Mouse (Mus musculus): ENCODE results near the gene Sh3bp5. TPM values are rescaled to one million over a fixed set of nuclear protein-coding genes. Genes with fewer than 3 reads are reported as not detected.

Sh3bp5 gene
- polyA plus RNA-seq, 1 experiment, result 37.0 TPM

GRCm38 (mm10) chr14:31410123-31410724, 25.7 kb downstream of the Sh3bp5 start:
- DNase-seq (ENCODE audit: low spot score), result no peak

- no peak for DNase-seq (ENCODE audit: low spot score)
Observed at GRCm38 (mm10) chr14:31408666-31409065, 27.2 kb downstream of the Sh3bp5 start.

DNA sequence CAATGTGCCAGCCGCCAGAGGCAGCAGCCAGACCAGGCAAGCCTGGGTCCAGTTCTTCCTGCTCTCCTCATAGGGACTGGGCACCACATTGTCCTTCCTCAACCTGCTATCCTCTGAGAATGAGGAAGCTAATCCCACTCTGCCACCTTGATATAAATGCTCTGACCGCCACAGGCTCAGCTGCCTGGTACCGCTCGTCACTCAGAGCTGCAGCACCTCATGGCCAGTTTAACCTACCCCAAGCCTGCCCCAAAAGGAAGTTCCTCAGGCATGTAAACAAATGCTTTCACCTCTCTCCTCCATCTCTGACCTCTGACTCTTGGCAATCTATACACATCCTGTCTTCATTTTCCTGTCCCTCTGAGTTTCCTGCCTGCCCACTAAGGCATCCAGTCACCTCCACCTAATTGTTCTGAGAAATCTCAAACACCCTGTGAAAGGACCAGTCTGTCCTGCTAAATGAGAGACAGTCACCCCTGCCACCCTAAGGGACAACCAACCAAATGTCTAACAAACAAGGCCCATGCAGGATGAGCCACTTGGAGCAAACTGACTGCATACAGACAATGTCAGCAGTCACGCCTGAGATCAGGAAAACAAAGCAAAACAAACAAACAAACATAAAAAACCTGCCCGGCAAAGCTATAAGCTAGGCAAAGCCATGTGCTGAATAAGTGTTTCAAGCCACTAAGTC, 27.8 kb downstream of the Sh3bp5 start:
- DNase-seq (ENCODE audit: low spot score), result no peak

- no peak for DNase-seq (ENCODE audit: low spot score)
Observed at GRCm38 (mm10) chr14:31407208-31407607, 28.7 kb downstream of the Sh3bp5 start.

DNA sequence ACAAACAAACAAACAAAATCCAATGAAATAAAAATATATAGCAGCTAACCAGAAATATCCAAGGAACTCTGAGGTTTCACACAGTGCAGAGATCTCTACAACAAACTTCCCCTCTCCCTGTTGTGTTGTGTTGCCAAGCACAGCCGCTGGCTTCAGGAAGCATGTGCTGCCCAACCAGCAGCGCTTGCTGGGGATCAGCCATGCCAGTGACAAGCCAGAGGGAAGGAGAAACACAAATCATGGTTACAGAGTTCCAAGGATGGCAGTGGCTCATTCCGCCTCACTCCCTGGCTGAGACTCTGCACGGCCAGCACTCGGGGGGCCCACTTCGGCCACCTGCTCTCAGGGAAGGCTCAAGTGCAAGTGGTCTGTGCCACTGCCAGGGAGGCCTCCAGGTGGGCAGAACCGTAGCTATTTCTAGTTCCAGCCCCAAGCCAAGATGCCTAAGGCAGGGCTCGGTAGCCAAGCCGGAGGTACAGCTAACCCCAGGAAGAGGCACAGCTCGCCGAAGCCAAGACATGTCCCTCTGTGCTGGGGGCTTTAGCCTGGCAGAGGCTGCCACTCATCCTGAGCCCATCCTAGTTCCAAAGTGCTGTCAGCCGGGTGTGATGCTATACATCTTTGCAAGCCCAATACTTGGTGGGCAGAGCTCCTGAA, 29.6 kb downstream of the Sh3bp5 start:
- no peak for DNase-seq (ENCODE audit: low spot score)

GRCm38 (mm10) chr14:31405652-31406051, 30.2 kb downstream of the Sh3bp5 start:
- DNase-seq (ENCODE audit: low spot score), result no peak

GRCm38 (mm10) chr14:31404663-31405062, 31.2 kb downstream of the Sh3bp5 start:
- DNase-seq (ENCODE audit: low spot score), result no peak

DNA sequence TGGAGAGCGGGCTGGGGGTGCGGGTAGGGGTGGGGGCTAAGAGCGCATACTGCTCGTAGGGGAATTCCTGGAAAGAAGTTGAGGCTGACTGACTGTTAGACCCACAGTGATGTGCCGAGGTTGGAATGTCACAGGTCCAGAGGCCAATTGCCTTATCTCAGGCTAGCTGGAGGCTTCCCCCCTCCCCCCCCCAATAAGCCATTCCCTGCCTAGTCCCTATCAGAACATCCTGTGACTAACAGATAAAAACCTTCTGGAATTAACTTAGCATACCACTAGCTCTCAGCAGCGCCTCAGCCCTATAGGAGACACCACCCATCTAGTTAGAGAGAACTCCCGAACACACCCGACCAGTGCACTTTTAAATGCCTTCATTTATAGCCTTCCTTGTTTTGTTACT, 31.9 kb downstream of the Sh3bp5 start:
- DNase-seq (ENCODE audit: low spot score), result no peak

DNA sequence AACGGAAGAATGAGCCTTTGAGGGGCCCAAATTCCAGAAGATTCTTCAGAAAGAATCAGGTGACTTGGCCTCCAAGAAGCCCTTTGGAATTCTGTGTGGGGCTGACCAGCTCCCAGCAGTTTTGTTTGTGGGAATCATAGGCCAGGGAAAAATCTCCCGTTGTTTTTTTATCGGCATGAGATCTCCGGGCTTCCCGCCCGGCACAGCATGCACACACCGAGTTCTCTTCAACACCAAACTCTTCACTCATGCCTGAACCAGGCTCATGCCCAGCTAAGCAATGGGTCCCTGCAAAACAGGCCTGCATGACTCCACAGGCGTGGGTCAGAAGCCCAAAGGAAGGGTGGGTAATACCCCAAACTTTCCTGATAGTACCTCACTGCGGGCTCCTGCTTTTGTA, 32.3 kb downstream of the Sh3bp5 start:
- no peak for DNase-seq (ENCODE audit: low spot score)

GRCm38 (mm10) chr14:31402693-31403092, 33.2 kb downstream of the Sh3bp5 start:
- DNase-seq (ENCODE audit: low spot score), result no peak

DNA sequence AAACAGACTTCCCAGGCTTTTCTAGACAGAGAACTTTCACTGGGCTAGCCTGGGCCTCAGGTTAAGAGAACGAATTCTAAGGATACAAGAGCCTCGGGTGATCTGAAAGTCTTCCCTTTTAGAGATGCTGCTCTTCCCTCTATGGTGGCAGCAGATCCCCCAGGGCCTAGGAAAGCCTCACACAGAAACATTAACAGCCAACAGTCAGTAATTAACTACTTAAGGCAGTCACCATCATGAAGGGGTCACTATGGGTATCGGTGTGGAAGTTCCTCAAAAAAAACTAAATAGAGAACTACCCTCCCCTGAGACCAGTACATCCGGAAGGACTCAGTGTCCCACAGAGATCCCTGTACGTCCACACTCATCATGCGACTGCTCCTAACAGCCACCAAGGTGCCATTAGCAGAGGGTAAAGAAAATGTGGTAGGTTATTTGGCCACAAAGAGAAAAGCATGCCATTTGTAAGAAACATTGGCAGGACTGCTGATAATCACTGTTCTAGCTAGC, 33.9 kb downstream of the Sh3bp5 start:
- DNase-seq (ENCODE audit: low spot score), result no peak

DNA sequence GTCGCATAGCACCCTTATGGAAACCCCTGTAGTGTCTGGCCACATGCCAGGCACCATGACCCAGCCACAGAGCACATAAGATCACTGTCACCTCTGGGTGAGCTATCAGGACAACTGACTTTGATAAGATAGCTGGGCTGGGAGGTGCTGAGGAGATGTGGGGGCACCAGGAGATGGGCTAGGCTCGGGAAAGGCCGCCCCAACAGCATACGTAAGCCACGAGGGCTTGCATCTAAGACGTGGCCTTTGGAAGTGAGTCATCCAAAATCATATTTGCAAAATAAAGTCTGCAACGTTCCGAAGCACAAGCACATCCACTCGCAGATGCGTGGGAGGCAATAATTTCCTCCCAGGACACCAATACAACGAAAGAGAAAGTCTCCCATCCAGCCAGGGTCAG, 35.0 kb downstream of the Sh3bp5 start:
- no peak for DNase-seq (ENCODE audit: low spot score)

GRCm38 (mm10) chr14:31400246-31400645, 35.6 kb downstream of the Sh3bp5 start:
- DNase-seq (ENCODE audit: low spot score), result no peak

DNA sequence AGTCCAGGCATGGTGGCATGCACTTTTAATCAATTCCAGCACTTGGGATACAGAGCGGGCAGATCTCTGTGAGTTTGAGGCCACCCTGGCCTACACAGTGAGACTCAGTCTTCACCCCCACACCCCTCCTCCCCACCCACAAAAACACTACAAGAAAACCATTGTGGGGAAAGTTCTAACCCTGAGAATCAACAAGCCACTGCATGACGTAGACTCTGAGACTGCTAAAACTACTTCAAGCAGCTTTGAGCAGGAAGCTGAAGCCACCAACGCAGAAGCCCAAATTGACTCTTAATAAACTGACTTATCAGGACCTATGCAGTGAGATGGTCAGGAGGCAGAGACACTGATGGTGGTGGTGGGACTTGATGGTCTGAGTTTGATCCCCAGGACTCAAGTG, 36.6 kb downstream of the Sh3bp5 start:
- DNase-seq (ENCODE audit: low spot score), result no peak

- no peak for DNase-seq (ENCODE audit: low spot score)
Observed at GRCm38 (mm10) chr14:31398819-31399218, 37.1 kb downstream of the Sh3bp5 start.

DNA sequence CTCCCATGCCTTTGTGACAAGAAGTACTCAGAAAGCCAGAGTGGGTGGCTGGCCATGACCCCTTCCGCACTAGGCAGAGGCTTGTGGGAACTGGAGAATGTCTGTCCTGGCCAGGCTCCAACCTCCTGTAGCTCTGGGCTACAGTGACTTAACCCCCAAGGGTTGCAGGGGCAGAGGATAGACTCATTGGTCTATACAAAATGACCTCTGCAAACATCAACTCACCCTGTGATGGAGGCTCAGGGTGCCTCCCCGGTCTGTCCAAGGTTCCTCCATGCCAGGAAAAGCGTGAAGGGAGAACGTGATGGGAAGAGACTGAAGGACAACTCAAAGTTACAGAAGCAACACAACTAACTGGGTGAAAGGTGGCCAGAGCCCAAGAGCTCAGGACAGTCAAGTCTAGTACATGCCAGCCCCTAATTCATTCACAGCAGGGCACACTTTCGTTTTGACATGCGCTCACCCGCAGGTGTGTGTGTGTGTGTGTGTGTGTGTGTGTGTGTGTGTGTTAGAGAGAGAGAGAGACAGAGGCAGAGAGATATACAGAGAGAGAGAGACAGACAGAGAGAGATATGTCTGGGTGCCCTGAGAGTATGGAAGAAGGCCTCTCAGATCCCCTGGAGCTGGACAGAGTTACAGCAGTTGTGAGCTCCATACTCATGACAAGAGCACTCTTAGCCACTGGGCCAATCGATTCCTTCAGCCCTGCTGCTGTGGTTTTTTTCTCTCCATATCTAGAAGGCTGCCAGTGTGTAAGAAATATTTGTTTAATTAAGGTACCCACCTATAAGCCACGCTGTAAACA, 37.9 kb downstream of the Sh3bp5 start:
- DNase-seq (ENCODE audit: low spot score), result no peak

DNA sequence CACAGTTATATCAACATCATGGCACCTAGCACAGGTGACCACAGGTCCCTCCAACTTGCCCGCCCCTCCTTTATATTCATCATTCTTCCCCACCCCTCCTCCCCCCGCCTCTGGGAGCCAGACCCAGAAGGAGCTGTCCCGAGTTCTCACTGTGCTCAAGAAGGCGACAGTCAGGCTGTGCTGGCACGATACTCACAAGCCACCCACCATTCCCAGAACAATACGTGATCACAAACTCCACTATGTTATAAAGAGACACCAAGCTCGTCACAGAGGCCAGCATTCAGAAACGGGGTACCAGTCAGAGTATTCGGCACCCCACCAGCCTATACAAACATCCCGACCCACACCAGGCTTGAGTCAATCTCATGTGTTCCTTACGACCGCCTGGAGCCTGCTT, 38.5 kb downstream of the Sh3bp5 start:
- no peak for DNase-seq (ENCODE audit: low spot score)

DNA sequence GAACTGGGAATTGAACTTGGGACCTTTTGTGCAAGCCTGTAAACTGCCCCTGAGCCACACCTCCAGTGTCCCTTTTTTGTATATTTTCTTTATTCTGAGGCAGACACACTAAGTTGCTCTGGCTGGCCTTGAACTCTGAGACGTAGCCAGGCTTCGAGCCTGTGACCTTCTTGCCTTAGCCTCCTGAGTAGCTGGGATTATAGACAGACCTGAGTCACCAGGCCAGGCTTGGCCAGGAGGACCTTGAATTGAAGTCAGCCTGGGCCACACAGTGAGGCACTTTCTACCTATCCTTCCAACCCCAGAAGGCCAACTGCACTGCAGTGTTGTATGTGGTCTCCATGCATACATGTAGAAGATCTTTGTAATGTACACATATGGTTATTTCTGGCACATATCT, 39.5 kb downstream of the Sh3bp5 start:
- DNase-seq (ENCODE audit: low spot score), result no peak

DNA sequence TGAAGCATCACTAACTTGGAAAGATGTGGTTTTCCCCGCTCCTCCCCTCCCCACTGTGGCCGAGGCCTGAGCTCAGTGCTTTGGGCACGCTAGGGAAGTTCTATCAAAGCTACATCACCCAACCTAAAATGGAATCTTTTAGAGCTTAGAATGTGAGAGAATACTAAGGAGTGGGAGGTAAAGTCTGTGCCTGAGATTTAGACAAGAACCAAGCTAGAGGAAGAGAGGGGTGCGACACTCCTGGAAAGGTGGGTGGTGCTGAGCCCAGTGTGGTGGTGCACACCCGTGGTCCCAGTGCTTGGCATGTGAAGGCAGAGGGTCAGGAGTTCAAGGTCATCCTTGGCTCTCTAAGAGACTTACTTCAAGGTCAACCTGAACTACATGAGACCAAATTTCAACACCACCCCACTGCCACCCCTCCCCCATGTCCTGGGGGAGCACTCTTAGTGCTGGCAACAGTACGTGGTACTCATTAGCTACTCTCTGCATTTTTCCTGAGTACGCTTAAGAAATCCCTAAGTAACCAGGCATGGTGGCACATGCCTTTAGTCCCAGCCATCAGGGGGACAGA, 40.2 kb downstream of the Sh3bp5 start:
- no peak for DNase-seq (ENCODE audit: low spot score)

DNA sequence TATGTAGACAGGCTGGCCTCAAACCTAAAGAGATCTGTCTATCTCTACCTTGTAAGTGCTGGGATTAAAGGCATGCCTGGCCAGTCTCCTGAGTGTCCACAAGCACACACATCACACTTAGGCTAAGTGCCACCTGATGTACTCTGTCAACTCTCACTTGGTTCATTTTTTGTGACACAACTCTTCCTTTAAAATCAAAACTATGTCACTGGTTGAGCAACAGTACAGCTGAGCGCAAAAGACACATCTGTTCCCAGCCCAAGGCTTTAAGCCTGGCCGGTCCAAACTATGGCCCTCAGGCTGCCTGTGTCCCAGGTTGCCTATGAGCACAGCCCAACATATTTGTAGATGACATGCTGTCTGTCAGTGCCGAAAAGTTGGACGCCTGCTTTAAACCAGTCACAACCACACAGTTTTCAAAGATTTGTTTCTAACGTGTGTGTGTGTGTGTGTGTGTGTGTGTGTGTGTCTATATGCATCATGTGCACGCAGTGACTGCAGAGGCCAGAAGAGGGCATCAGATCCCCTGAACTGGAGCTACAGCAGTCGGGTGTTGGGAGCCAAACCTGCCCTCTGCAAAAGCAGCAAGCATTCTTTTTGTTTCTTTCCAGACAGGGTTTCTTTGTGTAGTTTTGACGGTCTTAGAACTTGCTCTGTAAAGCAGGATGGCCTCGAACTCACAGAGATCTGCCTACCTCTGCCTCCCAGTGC, 40.9 kb downstream of the Sh3bp5 start:
- DNase-seq (ENCODE audit: low spot score), result no peak

GRCm38 (mm10) chr14:31393936-31394630, 41.8 kb downstream of the Sh3bp5 start:
- DNase-seq (ENCODE audit: low spot score), result no peak

Data from urinary bladder, adult 2 months (tissue).